Mouse (Mus musculus): Measurements from ENCODE around the gene Ccdc38.

Gene Ccdc38

GRCm38 (mm10) chr10:93609236-93609635, 68.8 kb downstream of the Ccdc38 start:
- no peak for DNase-seq (ENCODE audit: low spot score)

GRCm38 (mm10) chr10:93610896-93611295, 70.5 kb downstream of the Ccdc38 start:
- no peak for DNase-seq (ENCODE audit: low spot score)

- peak; percentile 10 for DNase-seq (ENCODE audit: low spot score)
Measured at GRCm38 (mm10) chr10:93611419-93612007, 71.1 kb downstream of the Ccdc38 start.

GRCm38 (mm10) chr10:93614850-93615249, 74.4 kb downstream of the Ccdc38 start:
- DNase-seq (ENCODE audit: low spot score) = no peak

- DNase-seq (ENCODE audit: low spot score) = peak; percentile 10
Measured at GRCm38 (mm10) chr10:93620438-93621179, 80.2 kb downstream of the Ccdc38 start.

GRCm38 (mm10) chr10:93623725-93624124, 83.3 kb downstream of the Ccdc38 start:
- DNase-seq (ENCODE audit: low spot score) = no peak

- no peak for DNase-seq (ENCODE audit: low spot score)
Measured at GRCm38 (mm10) chr10:93624151-93624550, 83.7 kb downstream of the Ccdc38 start.

GRCm38 (mm10) chr10:93630310-93630709, 89.9 kb downstream of the Ccdc38 start:
- DNase-seq (ENCODE audit: low spot score) = no peak

GRCm38 (mm10) chr10:93632086-93632485, 91.7 kb downstream of the Ccdc38 start:
- DNase-seq (ENCODE audit: low spot score) = no peak

- no peak for DNase-seq (ENCODE audit: low spot score)
Measured at GRCm38 (mm10) chr10:93633563-93633962, 93.1 kb downstream of the Ccdc38 start.

Data from urinary bladder, postnatal 14 days (tissue).